Mouse (Mus musculus) left cerebral cortex, postnatal 4 days (tissue): Measurements from ENCODE around the gene Atg4a-ps. TPM values are rescaled to one million over a fixed set of nuclear protein-coding genes. Genes with fewer than 3 reads are reported as not detected.
"Not testable (repeated sequence)": the region's sequence is repeated elsewhere in the genome, so short reads cannot be mapped to it uniquely, and the experiment has no call there.

Experiments used
- DNase-seq: peaks from one replicate; pipeline ENCODE4 v3.0.0-alpha.2; 2022
- intact Hi-C: fragments of 180-260 bp; cut with DNase I; formaldehyde crosslinking; loops from one replicate; pipeline ENCODE4 v1.15.1; 2025
- total RNA-seq, 2 experiments: library from RNA; stranded (reverse); gene quantifications; 2 replicates each; pipeline ENCODE4 v1.2.3; 2021

Gene Atg4a-ps
- total RNA-seq, result 1 to 10 TPM in 1 of 2 experiments, under 1 TPM in 1; 0.18 to 1.2 TPM

DNA sequence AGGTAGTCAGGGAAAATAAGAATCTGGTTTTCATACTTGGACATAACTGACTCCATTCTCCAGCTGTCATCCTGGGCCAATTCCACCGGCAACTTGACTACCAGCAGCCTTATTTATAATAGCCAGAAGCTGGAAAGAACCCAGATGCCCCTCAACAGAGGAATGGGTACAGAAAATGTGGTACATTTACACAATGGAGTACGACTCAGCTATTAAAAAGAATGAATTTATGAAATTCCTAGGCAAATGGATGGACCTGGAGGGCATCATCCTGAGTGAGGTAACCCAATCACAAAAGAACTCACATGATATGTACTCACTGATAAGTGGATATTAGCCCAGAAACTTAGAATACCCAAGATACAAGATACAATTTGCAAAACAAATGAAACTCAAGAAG, at the start of gene Atg4a-ps:
Gene Atg4a-ps, minus strand, starts transcription at position 101 of the 400 bp plus-strand sequence.
- DNase-seq, intact Hi-C loops: not testable (repeated sequence)

GRCm38 (mm10) chr3:103695556-103695955, 49.7 kb upstream of the Atg4a-ps start:
- intact Hi-C loops, result no loop called here
- DNase-seq, result no peak

DNA sequence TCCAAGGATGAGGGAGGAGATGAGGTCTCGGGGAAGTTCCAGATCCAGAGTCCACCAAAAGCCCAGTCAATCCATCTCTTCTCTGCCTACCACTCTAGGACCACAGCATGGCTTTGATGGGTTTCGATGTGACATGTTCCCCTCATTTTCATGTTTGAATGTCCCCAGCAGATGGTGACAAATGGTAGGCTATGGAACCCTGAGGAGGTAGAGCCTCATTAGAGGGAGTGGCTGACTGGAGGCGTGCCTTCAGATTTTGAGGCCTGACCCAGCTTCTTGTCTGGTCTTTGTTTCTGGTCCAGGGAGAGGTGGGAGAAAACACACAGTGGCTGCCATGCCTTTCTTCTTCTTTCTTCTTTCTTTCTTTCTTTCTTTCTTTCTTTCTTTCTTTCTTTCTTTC, 44.6 kb upstream of the Atg4a-ps start:
- intact Hi-C loops, result no loop called here

DNA sequence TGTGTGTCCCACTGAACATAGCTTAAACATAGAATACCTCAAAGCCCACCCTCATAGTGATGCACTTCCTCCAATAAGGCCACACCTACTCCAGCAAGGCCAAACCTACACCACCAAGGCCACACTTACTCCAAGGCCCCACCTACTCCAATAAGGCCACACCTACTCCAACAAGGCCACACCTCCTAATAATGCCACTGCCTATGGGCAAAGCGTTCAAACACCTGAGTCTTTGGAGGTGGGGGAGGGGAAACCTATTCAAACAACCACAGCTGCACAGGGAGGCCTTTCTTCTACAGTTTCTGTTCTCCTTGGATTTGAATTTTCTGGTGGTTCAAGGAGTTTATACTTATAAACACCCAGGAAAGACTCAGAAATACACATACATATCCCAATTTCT, 43.2 kb upstream of the Atg4a-ps start:
- no peak for DNase-seq

More for the DNA sequence above, 44.6 kb upstream of the Atg4a-ps start:
- no peak for DNase-seq

DNA sequence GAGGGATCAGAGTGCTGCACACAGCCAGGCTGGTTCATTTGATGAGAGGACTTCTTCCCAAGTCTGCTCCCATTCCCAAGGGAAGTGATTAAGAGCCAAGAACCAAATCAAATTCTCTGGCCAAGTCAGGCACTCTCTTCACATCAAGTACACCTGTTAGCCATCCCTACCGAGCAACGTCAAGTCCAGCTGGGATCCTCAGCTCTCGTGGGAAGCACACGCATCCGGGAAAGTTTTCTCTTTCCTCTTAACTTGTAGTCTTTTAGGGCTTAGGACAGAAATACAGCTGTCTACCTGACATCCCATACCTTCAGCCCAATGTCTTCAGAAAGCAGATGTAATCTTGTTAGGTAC, 38.1 kb upstream of the Atg4a-ps start:
- no peak for DNase-seq
- intact Hi-C loops, result no loop called here

More for the DNA sequence above, 43.2 kb upstream of the Atg4a-ps start:
- intact Hi-C loops, result no loop called here

DNA sequence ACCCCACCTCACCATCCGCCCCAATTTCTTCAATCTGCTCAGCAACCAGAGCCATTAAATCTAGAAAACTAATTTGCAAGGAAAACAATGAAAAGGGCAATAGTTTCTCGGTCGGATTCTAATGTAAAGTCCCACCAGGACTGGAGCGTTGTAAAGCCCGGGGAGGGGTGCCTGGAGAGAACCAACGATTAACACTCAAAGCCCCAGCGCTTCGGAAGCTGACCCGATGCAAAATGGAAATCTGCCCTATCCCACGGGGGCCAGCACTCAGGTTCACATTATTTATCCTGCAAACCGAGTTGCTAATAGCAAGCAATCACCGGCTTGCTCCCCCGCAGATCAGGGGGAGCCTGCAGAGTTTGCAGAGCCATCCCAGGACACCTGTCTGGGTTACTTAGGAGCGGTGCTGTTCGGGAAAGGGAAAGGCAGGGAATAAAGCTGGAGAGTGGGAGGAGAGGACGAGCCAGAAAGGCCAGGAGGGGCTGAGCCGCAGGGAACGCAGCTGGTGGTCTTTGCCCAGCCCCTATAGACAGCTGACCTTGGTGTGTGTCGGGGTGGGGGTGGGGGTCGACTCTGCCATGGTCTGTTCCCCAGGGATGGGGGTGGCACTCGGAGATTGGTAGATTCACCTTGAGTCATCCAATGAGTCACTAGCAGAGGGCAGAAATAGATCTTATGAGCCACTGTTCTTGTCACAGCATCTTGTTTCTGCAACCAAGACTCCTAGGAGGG, 37.5 kb upstream of the Atg4a-ps start:
- peak; percentile 7 for DNase-seq
- intact Hi-C loops, result no loop called here

DNA sequence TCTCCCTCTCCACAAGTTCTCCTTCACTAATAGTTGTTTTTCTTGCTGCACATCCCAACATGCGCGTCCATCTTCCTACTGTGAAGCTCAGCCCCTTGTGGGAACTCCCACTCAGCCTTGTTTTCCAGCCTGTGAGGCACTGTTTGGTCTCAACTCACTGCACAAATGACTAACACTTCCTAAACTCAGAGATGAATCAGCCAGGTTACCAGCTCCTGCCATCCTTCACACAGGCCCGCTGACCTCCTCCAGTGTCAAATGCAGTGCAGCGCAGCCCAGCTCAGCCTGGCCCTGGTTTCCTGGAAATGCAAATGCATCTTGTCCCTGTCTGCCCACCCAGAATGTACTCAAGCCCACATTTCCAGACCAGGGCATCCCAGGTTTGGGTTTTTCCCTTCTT, 36.6 kb upstream of the Atg4a-ps start:
- DNase-seq, result no peak
- intact Hi-C loops, result no loop called here

GRCm38 (mm10) chr3:103678811-103679210, 32.9 kb upstream of the Atg4a-ps start:
- intact Hi-C loops, result no loop called here
- no peak for DNase-seq

GRCm38 (mm10) chr3:103672716-103673115, 26.8 kb upstream of the Atg4a-ps start:
- intact Hi-C loops, result no loop called here

GRCm38 (mm10) chr3:103672113-103672512, 26.2 kb upstream of the Atg4a-ps start:
- no peak for DNase-seq
- intact Hi-C loops, result no loop called here

More at GRCm38 (mm10) chr3:103672716-103673115, 26.8 kb upstream of the Atg4a-ps start:
- no peak for DNase-seq

GRCm38 (mm10) chr3:103663385-103663784, 17.5 kb upstream of the Atg4a-ps start:
- intact Hi-C loops, result no loop called here

GRCm38 (mm10) chr3:103661714-103662113, 15.8 kb upstream of the Atg4a-ps start:
- no peak for DNase-seq

More at GRCm38 (mm10) chr3:103663385-103663784, 17.5 kb upstream of the Atg4a-ps start:
- no peak for DNase-seq

GRCm38 (mm10) chr3:103660012-103660411, 14.1 kb upstream of the Atg4a-ps start:
- intact Hi-C loops, result no loop called here
- DNase-seq, result no peak

More at GRCm38 (mm10) chr3:103661714-103662113, 15.8 kb upstream of the Atg4a-ps start:
- intact Hi-C loops, result no loop called here

DNA sequence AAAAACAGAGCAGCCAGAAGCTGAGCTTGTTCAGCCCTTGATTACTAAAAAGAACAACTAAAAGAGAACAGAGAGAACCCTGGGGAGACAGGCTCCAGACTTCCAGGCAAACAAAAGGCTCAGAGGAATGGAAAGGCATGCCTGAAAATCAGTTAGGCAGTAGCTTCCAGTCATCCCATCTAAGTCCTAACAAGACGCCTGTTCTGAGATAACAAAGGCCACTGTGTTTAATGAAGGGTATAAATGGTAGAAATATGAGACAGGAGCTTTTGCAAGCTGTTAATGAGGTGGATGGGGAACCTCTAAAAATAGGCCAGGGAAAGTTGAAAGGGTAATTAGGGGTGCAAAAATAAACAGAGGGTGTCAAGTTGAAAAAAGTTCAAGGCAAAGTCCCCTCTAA, 4.5 kb upstream of the Atg4a-ps start:
- intact Hi-C loops, result no loop called here
- DNase-seq, result no peak

DNA sequence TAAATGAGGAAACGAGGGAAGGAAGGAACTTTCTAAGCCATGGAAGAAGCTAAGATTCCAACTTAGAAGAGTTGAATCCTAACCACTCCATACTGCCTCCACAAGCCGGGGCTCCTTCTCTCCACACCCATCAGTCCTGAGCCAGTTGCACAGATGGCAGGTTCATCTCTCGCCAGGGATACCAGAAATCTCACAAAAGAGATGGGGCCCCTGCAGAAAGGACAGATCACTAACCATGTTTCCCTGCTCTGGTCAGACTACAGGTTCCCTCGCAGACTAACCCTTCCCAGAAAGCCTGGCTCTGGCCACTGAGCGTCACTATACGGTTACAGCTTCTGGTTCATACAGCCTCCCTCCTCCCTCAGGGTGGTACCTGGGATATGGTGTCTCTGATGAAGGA, 3.8 kb upstream of the Atg4a-ps start:
- intact Hi-C loops, result no loop called here
- DNase-seq, result peak; percentile 23

DNA sequence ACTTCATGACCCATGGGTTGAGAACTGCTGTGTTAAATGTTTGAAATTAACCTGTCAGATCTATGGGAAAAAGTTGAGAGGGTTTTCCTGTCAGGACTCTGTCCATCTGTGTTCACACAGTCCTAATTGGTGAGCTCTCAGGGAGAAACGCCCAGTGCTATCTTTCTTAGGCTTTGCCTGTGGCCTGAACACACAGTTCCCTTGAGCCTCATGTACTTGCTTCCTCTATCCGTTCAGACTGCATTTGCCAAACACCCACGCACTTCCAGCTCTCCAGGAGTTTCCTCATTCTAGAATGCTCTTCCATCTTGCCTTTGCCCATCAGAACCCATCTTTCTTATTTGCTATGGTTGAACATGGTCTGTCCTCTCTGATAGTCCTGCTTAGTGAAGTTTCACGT, 2.6 kb upstream of the Atg4a-ps start:
- intact Hi-C loops, result no loop called here
- no peak for DNase-seq

GRCm38 (mm10) chr3:103647164-103647867, 1.4 kb upstream of the Atg4a-ps start:
- intact Hi-C loops, result no loop called here
- no peak for DNase-seq

- intact Hi-C loops, result no loop called here
- no peak for DNase-seq
These were observed 4.6 kb downstream of the Atg4a-ps start for GRCm38 (mm10) chr3:103641301-103641700.

DNA sequence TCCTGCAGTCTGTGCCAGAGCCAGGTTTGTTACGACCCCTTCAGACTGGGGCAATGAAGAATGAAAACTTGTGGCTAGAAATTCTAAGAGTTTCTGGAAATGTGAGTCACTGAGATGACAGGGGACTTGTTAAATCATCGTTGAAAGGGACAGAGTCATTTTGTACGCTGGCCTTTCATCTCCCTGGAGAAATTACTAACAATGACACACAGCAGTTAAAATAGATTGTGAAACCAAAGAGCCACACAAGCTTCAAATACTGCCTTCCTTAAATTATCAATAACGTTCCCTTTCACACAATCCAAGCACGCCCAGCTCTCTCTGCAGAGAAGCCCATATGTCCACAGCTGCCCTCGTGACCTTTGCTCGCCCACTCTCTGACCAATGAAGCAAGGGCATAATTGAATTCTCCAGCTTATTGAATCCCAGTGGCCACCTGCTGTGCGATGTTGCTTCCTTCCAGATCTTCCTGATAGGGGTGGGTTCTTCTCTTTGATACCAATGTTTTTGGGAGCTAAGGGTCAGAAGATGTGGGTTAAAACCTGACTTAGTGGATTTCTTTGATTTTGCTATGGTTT, 5.6 kb downstream of the Atg4a-ps start:
- intact Hi-C loops, result no loop called here
- DNase-seq, result peak; percentile 31

GRCm38 (mm10) chr3:103637641-103638040, 8.2 kb downstream of the Atg4a-ps start:
- DNase-seq, result no peak
- intact Hi-C loops, result no loop called here

GRCm38 (mm10) chr3:103634256-103634655, 11.6 kb downstream of the Atg4a-ps start:
- intact Hi-C loops, result no loop called here
- DNase-seq, result no peak

DNA sequence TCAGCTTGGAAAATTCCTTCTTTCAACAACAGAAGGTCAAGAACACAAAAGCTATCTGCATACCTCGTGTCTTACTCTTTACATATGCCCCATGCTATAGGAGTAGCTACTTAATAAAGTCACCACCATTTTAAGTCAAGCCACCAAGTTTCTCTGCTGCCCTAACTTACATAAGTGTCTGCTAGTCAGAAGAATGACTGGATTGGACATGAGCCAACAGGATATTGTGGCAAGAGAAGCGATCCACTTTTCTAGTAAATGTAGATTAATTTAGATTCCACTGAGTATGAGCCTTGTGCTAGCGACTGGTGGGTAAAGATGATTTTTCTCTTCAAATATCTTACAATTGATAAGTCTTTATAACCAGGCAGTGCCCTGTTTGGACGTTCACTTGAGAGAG, 12.0 kb downstream of the Atg4a-ps start:
- no peak for DNase-seq
- intact Hi-C loops, result no loop called here
